Mouse (Mus musculus) megakaryocyte-erythroid progenitor cell, adult 5-6 weeks (primary cell): ENCODE data around the gene Arhgef16. TPM values are rescaled to one million over a fixed set of nuclear protein-coding genes. Genes with fewer than 3 reads are reported as not detected.

Experiments
- ATAC-seq: replicated peaks from 2 replicates; pipeline ENCODE4 v1.8.0; 2016; ENCODE audit warnings: mild to moderate bottlenecking, inconsistent platforms; ENCODE audit not compliant: severe bottlenecking, poor library complexity, low FRiP score, low TSS enrichment
- total RNA-seq, 2 experiments: library from RNA; stranded (forward) in 1 of 2; stranded (reverse) in 1 of 2; fragments of 200-1000, 215-1000 nt in 1 of 2; fragments of >200 nt in 1 of 2; fragmentation: Nextera tagmentation in 1 of 2; gene quantifications; 2 replicates each; pipeline ENCODE4 v1.2.3; 2014 to 2017

The Arhgef16 gene
- total RNA-seq, 2 experiments from 2014 or later, result not detected

GRCm38 (mm10) chr4:154297761-154298160, 3.7 kb downstream of the Arhgef16 start:
- ATAC-seq, result no peak

DNA sequence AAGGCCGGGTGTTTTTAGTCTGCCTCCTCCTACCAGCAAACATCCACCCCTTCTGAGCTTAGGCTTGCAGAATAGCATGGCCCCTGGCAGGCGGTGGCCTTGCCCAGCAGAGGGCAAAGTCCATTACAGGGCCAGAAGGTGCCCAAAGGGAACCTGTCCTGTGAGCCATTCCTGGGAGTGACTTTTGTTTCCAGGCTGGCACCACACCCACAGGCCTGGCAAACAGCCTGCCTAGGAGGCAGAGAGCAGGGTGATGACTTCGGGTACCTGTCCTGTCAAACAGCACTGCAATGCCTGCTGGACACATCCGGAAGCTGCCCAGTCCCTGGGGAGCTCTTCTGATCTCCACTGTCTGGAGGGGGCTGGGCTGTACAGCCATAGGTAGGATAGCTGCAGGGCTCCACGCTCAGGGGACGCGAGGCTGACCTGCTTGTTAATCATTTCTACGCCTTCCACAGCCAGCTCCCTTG, 7.2 kb downstream of the Arhgef16 start:
- ATAC-seq, result no peak

- no peak for ATAC-seq
Measured at GRCm38 (mm10) chr4:154293735-154294201, 7.7 kb downstream of the Arhgef16 start.

GRCm38 (mm10) chr4:154283671-154284070, 17.8 kb downstream of the Arhgef16 start:
- ATAC-seq, result no peak

DNA sequence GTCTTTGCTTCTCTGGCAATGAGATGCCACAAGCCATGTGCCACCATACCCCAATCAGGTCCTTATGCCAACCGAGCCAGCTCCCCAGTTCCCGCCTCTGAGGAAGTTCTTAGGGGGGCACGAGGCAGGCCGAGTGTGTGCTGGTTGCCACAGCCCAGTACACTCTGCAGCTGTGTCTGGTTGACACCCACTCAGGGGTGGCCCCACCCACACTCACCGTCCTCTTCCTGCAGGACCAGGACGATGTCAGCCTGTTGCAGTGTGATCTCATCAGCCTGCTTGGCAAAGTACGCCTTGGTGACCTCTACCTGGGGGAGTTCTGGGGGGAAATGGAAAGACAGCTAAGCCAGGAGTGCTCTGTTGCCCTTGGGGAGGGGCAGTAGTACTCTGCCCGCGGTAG, 22.0 kb downstream of the Arhgef16 start:
- no peak for ATAC-seq

- ATAC-seq, result peak; percentile 76
Measured at GRCm38 (mm10) chr4:154273000-154273399, 28.5 kb downstream of the Arhgef16 start.

GRCm38 (mm10) chr4:154269520-154269919, 32.0 kb downstream of the Arhgef16 start:
- no peak for ATAC-seq

GRCm38 (mm10) chr4:154267511-154267910, 34.0 kb downstream of the Arhgef16 start:
- no peak for ATAC-seq

DNA sequence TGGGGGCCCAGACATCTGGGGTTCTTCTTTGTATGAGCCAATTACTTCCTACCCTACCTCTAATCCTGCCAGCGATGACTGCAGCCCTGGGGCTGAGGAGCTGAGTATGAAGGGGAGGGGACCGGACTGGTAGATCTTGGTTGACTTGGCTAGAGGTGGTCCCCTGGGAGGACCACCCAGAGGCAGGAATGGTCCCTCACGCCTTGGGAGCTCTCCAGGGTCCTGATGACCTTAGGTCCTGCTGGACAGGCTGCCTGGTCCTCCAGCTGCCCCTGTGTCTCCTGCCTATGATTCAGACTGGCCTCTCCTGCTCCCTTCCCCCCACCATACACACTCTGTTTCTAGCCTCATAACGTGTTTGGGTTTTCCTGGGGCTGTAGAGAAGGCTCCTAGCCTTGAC, 39.4 kb downstream of the Arhgef16 start:
- no peak for ATAC-seq

GRCm38 (mm10) chr4:154260755-154261154, 40.7 kb downstream of the Arhgef16 start:
- ATAC-seq, result no peak

GRCm38 (mm10) chr4:154252537-154253255, 48.8 kb downstream of the Arhgef16 start:
- no peak for ATAC-seq

- no peak for ATAC-seq
Measured at GRCm38 (mm10) chr4:154249316-154249715, 52.2 kb downstream of the Arhgef16 start.

GRCm38 (mm10) chr4:154248092-154248805, 53.2 kb downstream of the Arhgef16 start:
- ATAC-seq, result no peak

- ATAC-seq, result no peak
Measured at GRCm38 (mm10) chr4:154247207-154248091, 54.0 kb downstream of the Arhgef16 start.

DNA sequence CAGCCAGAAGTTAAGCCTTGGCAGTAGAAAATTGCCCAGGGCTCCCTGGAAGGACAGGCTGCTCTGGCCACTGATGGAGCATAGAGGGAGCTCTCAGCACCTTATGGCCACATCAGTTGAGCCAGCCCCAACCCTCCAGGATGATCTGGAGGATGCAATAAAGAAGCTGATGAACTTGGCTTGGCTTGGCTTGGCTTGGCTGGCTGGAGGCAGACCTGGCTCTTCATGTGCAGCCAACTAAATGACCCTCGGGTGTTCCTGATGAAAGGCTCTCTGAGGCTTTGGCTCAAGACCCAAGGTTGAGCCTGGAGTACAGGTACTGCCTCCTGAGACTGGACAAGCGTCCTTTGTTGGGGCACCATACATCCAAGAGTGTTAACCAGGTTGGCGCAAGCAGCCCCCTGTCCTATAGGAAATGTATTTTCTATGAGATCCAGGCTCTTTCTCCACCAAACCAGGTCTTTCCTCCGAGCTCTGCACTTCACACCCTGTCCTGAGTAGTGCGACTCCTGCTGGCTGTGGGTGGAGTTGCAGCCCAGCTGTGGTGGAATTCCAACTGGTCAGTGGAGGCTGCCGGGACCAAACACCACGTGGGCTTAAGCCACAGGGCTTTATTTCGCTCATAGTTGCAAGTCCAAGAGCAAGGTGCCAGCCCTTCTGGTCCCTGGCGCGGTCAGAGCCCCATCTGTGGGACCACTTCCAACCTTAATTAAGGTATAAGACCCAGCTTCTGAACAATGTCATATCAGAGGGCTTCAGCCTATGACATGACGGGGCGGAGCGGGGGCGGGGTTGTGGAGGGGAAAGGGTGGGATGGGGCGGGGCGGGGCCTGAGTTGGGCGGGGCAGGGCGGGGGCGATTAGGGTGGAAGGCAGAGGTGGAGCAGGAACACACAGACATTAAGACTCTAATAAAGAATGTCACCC, 55.1 kb downstream of the Arhgef16 start:
- peak; percentile 82 for ATAC-seq

DNA sequence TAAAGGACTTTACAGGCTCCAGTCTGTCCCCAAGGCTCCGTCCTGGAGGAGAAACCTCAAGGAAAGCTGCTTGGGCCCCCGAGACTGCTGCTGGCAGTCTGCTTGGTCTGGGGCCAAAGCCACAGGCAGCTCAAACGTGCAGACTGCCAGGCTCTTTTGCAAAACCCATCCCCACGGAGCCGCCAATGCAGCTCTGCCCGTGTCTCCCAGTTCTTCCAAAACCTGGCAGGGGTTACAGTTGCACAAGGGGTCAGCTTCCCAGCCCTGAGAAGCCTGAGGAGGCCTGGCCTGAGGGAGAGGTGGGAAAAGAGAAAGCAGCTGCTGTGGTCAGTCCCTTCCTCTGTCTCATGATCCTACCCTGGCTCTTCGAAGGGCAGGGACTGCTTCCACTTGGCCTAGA, 56.1 kb downstream of the Arhgef16 start:
- no peak for ATAC-seq

GRCm38 (mm10) chr4:154240608-154241007, 60.9 kb downstream of the Arhgef16 start:
- ATAC-seq, result no peak

DNA sequence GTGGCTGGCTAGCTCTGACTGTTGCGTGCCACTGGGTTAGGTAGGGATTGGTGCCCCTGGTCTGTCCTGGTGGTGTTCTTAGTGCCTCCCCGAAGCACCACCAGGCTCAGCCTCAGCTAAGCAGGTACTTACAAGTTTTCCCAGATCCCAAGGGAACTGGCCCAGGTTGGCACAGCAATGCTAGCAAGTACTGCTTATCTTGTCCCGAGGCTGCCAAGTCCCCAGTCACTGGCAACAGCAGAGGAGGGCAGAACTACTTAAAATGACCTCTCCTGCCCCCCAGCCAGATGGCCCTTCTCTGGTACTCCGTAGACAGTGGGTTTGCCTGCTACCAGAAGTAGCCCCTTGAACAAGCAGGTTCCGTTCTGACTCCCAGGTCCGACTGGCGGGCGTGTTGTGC, 62.3 kb downstream of the Arhgef16 start:
- no peak for ATAC-seq

DNA sequence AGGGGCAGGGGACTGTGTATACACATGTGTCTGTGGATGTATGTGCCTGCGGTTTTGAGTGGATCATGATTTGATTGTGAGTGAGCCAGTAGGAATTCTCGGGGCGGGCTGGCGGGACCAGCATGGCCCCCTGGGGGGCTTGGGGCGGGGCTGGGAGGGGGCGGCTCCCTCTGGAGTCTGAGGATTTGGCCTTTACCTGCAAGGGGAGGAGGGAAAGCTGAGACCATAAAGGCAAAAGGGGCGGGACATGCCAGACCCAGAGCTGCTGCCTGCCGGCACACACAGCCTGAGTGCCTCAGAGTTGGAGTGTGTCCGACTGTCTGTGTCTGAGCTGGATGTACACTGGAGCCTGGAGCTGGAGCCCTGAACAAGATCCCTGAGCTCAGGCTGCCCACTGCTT, 64.2 kb downstream of the Arhgef16 start:
- ATAC-seq, result no peak
